Mouse (Mus musculus): ENCODE data around the gene Gm2056. TPM values are rescaled to one million over a fixed set of nuclear protein-coding genes. Genes with fewer than 3 reads are reported as not detected.
"Not testable (repeated sequence)": the region's sequence is repeated elsewhere in the genome, so short reads cannot be mapped to it uniquely, and the experiment has no call there.

Gene Gm2056
- polyA plus RNA-seq (2016; fragmentation: Nextera tagmentation; extraction: Ambion mirVana), result not detected in 2 replicates

- peaks cover 12% of the 10 kb centered on the region for H3K9me3 ChIP-seq
- not testable (repeated sequence) for H3K4me3 ChIP-seq; H3K27ac ChIP-seq; H3K4me1 ChIP-seq (replicated peaks); H3K36me3 ChIP-seq; DNase-seq (ENCODE audit: low spot score); H3K27me3 ChIP-seq (ENCODE audit: insufficient read depth, poor library complexity, severe bottlenecking)
- 79% methylated on average over 1 of the region's 1 CpGs for WGBS
These were observed at the start of gene Gm2056 for GRCm38 (mm10) chr12:88026704-88027103. TSS of gene Gm2056 (plus strand) at chr12:88027004.

GRCm38 (mm10) chr12:87984000-87984399 is 42.8 kb upstream of the Gm2056 start:
- H3K36me3 ChIP-seq; H3K4me3 ChIP-seq; DNase-seq (ENCODE audit: low spot score); H3K9me3 ChIP-seq; H3K4me1 ChIP-seq (replicated peaks); H3K27me3 ChIP-seq (ENCODE audit: insufficient read depth, poor library complexity, severe bottlenecking); H3K27ac ChIP-seq: not testable (repeated sequence)

DNA sequence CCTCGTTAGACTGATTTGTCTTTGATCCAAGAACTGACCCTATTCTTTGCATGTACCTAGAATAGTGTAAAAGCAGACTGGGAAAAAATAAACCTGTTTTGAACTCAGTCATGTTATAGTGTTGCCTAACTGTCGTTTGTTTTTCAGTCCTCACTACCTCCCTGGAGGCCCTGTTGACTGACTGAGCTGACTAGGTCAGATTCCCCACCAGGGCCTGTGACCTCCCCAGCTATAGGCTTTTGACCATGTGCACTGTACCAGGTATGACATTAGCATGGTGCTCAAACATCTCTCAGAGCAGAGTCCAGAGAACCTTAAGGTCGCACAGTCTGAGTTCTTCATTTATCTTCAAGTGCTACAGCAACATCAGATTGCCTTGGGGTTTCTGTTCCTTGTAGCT is 22.7 kb upstream of the Gm2056 start:
- not testable (repeated sequence) for H3K27me3 ChIP-seq (ENCODE audit: insufficient read depth, poor library complexity, severe bottlenecking); DNase-seq (ENCODE audit: low spot score); H3K27ac ChIP-seq; H3K4me1 ChIP-seq (replicated peaks); H3K4me3 ChIP-seq; H3K36me3 ChIP-seq; H3K9me3 ChIP-seq
- WGBS, result 82% methylated on average over 3 of the region's 3 CpGs

DNA sequence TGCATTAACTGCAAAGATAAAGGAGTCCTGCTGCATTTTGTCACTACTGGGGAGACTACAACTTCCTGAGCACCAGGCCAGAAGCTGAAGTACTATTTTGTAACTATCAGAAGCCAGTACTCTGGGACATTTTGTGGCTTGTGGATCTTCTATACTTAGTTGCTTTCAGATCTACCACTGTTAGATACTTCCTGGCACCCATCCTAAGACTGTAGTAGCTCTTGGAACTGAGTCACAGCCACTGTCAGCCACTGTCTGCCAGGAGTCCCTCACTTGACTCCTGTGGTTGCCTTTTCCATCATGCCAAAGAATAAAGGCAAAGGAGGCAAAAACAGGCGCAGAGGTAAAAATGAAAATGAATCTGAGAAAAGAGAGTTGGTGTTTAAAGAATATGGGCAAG is 15.3 kb upstream of the Gm2056 start, which contains the start of gene Gm2075:
Gm2075 (plus strand) TSS at position 301 of the 400 bp plus-strand sequence.
- H3K9me3 ChIP-seq; H3K36me3 ChIP-seq; H3K27ac ChIP-seq; DNase-seq (ENCODE audit: low spot score); H3K4me3 ChIP-seq; H3K27me3 ChIP-seq (ENCODE audit: insufficient read depth, poor library complexity, severe bottlenecking); H3K4me1 ChIP-seq (replicated peaks): not testable (repeated sequence)
- 100% methylated on average over 1 of the region's 1 CpGs for WGBS

DNA sequence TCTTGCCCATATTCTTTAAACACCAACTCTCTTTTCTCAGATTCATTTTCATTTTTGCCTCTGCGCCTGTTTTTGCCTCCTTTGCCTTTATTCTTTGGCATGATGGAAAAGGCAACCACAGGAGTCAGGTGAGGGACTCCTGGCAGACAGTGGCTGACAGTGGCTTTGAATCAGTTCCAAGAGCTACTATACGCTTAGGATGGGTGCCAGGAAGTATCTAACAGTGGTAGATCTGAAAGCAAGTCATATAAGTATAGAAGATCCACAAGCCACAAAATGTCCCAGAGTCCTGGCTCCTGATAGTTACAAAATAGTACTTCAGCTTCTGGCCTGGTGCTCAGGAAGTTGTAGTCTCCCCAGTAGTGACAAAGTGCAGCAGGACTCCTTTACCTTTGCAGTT is 8.1 kb upstream of the Gm2056 start, which contains the start of gene Gm6803:
Gm6803 (minus strand) TSS at position 101 of the 400 bp plus-strand sequence.
- not testable (repeated sequence) for H3K36me3 ChIP-seq; H3K4me1 ChIP-seq (replicated peaks); H3K4me3 ChIP-seq; H3K9me3 ChIP-seq; H3K27ac ChIP-seq; H3K27me3 ChIP-seq (ENCODE audit: insufficient read depth, poor library complexity, severe bottlenecking); DNase-seq (ENCODE audit: low spot score)
- 83% methylated on average over 2 of the region's 2 CpGs for WGBS

DNA sequence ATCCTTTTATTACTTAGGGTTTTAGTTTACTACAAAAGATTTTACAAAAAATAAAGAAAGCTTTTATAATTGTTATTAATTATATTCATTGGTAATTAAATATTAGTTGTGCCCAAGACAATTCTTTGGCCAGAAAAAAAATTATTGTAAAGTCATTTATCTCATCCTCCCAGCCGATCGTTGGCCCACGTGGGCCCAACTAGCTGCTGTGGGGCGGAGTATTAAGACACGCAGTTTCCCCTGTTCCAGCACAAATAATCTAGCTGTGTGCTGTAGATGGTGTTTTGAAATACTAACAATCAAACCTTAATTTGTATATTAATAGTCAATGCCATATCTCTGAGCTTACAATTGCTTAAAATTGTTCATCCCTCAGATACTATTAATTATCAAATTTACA is 5.4 kb downstream of the Gm2056 start:
- not testable (repeated sequence) for H3K27ac ChIP-seq; H3K4me1 ChIP-seq (replicated peaks); H3K4me3 ChIP-seq; H3K27me3 ChIP-seq (ENCODE audit: insufficient read depth, poor library complexity, severe bottlenecking); DNase-seq (ENCODE audit: low spot score); H3K36me3 ChIP-seq
- peaks cover 25% of the 10 kb centered on the region for H3K9me3 ChIP-seq
- 93% methylated on average over 5 of the region's 5 CpGs for WGBS

DNA sequence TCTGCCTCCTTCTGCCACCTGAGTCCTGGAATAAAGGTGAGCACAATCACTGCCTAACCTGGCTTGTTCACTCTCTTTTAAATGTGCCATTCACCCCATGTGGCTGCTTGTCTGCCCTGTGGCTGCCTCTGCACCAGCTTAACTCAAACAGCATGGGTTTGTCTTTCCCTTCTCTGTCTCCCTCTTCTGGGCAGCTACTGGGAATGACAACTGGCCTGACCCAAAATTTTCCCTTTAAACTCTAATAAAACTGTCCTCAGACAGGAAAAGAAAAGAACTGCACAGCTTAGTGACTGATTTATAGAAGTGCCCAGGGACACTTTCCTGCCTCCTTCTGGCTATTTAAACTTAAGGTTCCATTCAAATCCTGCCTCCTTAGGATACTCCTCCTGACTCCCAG is 12.3 kb downstream of the Gm2056 start:
- DNase-seq (ENCODE audit: low spot score); H3K4me3 ChIP-seq; H3K36me3 ChIP-seq; H3K4me1 ChIP-seq (replicated peaks); H3K27me3 ChIP-seq (ENCODE audit: insufficient read depth, poor library complexity, severe bottlenecking); H3K27ac ChIP-seq: not testable (repeated sequence)
- peaks cover 12% of the 10 kb centered on the region; the same call in 1 of the 2 replicates for H3K9me3 ChIP-seq

- 87% methylated on average over 1 of the region's 1 CpGs for WGBS
- not testable (repeated sequence) for H3K36me3 ChIP-seq; H3K4me3 ChIP-seq; H3K4me1 ChIP-seq (replicated peaks); H3K27ac ChIP-seq; H3K27me3 ChIP-seq (ENCODE audit: insufficient read depth, poor library complexity, severe bottlenecking); DNase-seq (ENCODE audit: low spot score)
- H3K9me3 ChIP-seq, result peaks cover 11% of the 10 kb centered on the region; the same call in 1 of the 2 replicates
These were observed 12.9 kb downstream of the Gm2056 start for GRCm38 (mm10) chr12:88039703-88040102.

- not testable (repeated sequence) for H3K36me3 ChIP-seq; H3K4me3 ChIP-seq; H3K27ac ChIP-seq; DNase-seq (ENCODE audit: low spot score); H3K9me3 ChIP-seq; H3K27me3 ChIP-seq (ENCODE audit: insufficient read depth, poor library complexity, severe bottlenecking); H3K4me1 ChIP-seq (replicated peaks)
- WGBS, result 50% methylated on average over 1 of the region's 1 CpGs
These were observed 18.4 kb downstream of the Gm2056 start for GRCm38 (mm10) chr12:88045226-88045625.

Other genes starting within 250 kb of the Gm2056 start
- gene Gm21936, start 231.5 kb upstream of the Gm2056 start, polyA plus RNA-seq (2016; fragmentation: Nextera tagmentation; extraction: Ambion mirVana), result not detected in 2 replicates
- gene BB287469, start 210.4 kb upstream of the Gm2056 start, polyA plus RNA-seq (2016; fragmentation: Nextera tagmentation; extraction: Ambion mirVana), result not detected in 2 replicates
- gene Gm2001, start 184.7 kb upstream of the Gm2056 start, polyA plus RNA-seq (2016; fragmentation: Nextera tagmentation; extraction: Ambion mirVana), result not detected in 2 replicates
- gene Gm2016, start 152.9 kb upstream of the Gm2056 start, polyA plus RNA-seq (2016; fragmentation: Nextera tagmentation; extraction: Ambion mirVana), result not detected in 2 replicates
- not detected in 2 replicates for gene Gm2022, start 131.6 kb upstream of the Gm2056 start, polyA plus RNA-seq (2016; fragmentation: Nextera tagmentation; extraction: Ambion mirVana)
- not detected in 2 replicates for gene Gm2035, start 107.1 kb upstream of the Gm2056 start, polyA plus RNA-seq (2016; fragmentation: Nextera tagmentation; extraction: Ambion mirVana)
- gene Gm2042, start 72.9 kb upstream of the Gm2056 start, polyA plus RNA-seq (2016; fragmentation: Nextera tagmentation; extraction: Ambion mirVana), result not detected in 2 replicates
- gene Gm2075, start 15.2 kb upstream of the Gm2056 start, polyA plus RNA-seq (2016; fragmentation: Nextera tagmentation; extraction: Ambion mirVana), result not detected in 2 replicates
- gene Gm6803, start 8.2 kb upstream of the Gm2056 start, polyA plus RNA-seq (2016; fragmentation: Nextera tagmentation; extraction: Ambion mirVana), result not detected in 2 replicates
- gene Gm16368, start 56.7 kb downstream of the Gm2056 start, polyA plus RNA-seq (2016; fragmentation: Nextera tagmentation; extraction: Ambion mirVana), result not detected in 2 replicates
- not detected in 2 replicates for gene Gm10436, start 155.1 kb downstream of the Gm2056 start, polyA plus RNA-seq (2016; fragmentation: Nextera tagmentation; extraction: Ambion mirVana)
- gene Gm8332, start 223.1 kb downstream of the Gm2056 start, polyA plus RNA-seq (2016; fragmentation: Nextera tagmentation; extraction: Ambion mirVana), result not detected in 2 replicates
- gene Gm5662, start 247.5 kb downstream of the Gm2056 start, polyA plus RNA-seq (2016; fragmentation: Nextera tagmentation; extraction: Ambion mirVana), result not detected in 2 replicates

All from hindbrain, embryonic 10.5 days (tissue).